Mouse (Mus musculus): Measurements from ENCODE around the gene Prickle4. TPM values are rescaled to one million over a fixed set of nuclear protein-coding genes. Genes with fewer than 3 reads are reported as not detected.
"Not testable (repeated sequence)": the region's sequence is repeated elsewhere in the genome, so short reads cannot be mapped to it uniquely, and the experiment has no call there.

Gene Prickle4
- total RNA-seq, 1 experiment from 2014 or later: not detected

GRCm38 (mm10) chr17:47678238-47678637 is 16.3 kb downstream of the Prickle4 start:
- ATAC-seq (ENCODE audit: extremely low read depth, insufficient number of reproducible peaks, low FRiP score, poor library complexity, severe bottlenecking): no peak

- ATAC-seq (ENCODE audit: extremely low read depth, insufficient number of reproducible peaks, low FRiP score, poor library complexity, severe bottlenecking): 0 out of 2 replicates have a peak, but pooled peaks have one; percentile 34
Observed at GRCm38 (mm10) chr17:47676581-47676980, 18.0 kb downstream of the Prickle4 start.

- ATAC-seq (ENCODE audit: extremely low read depth, insufficient number of reproducible peaks, low FRiP score, poor library complexity, severe bottlenecking): no peak
Observed at GRCm38 (mm10) chr17:47672311-47673111, 22.0 kb downstream of the Prickle4 start.

GRCm38 (mm10) chr17:47671988-47672310 is 22.6 kb downstream of the Prickle4 start:
- no peak for ATAC-seq (ENCODE audit: extremely low read depth, insufficient number of reproducible peaks, low FRiP score, poor library complexity, severe bottlenecking)

- ATAC-seq (ENCODE audit: extremely low read depth, insufficient number of reproducible peaks, low FRiP score, poor library complexity, severe bottlenecking): no peak
Observed at GRCm38 (mm10) chr17:47669166-47669565, 25.4 kb downstream of the Prickle4 start.

GRCm38 (mm10) chr17:47664474-47664873 is 30.1 kb downstream of the Prickle4 start:
- no peak for ATAC-seq (ENCODE audit: extremely low read depth, insufficient number of reproducible peaks, low FRiP score, poor library complexity, severe bottlenecking)

GRCm38 (mm10) chr17:47663009-47663713 is 31.4 kb downstream of the Prickle4 start:
- ATAC-seq (ENCODE audit: extremely low read depth, insufficient number of reproducible peaks, low FRiP score, poor library complexity, severe bottlenecking): no peak

GRCm38 (mm10) chr17:47658741-47659243 is 35.7 kb downstream of the Prickle4 start:
- ATAC-seq (ENCODE audit: extremely low read depth, insufficient number of reproducible peaks, low FRiP score, poor library complexity, severe bottlenecking): no peak

GRCm38 (mm10) chr17:47657901-47658300 is 36.6 kb downstream of the Prickle4 start:
- no peak for ATAC-seq (ENCODE audit: extremely low read depth, insufficient number of reproducible peaks, low FRiP score, poor library complexity, severe bottlenecking)

GRCm38 (mm10) chr17:47655697-47656096 is 38.8 kb downstream of the Prickle4 start:
- ATAC-seq (ENCODE audit: extremely low read depth, insufficient number of reproducible peaks, low FRiP score, poor library complexity, severe bottlenecking): no peak

GRCm38 (mm10) chr17:47654346-47654745 is 40.2 kb downstream of the Prickle4 start:
- not testable (repeated sequence) for ATAC-seq (ENCODE audit: extremely low read depth, insufficient number of reproducible peaks, low FRiP score, poor library complexity, severe bottlenecking)

GRCm38 (mm10) chr17:47651953-47652352 is 42.6 kb downstream of the Prickle4 start:
- ATAC-seq (ENCODE audit: extremely low read depth, insufficient number of reproducible peaks, low FRiP score, poor library complexity, severe bottlenecking): no peak

- ATAC-seq (ENCODE audit: extremely low read depth, insufficient number of reproducible peaks, low FRiP score, poor library complexity, severe bottlenecking): no peak
Observed at GRCm38 (mm10) chr17:47648966-47649365, 45.6 kb downstream of the Prickle4 start.

- ATAC-seq (ENCODE audit: extremely low read depth, insufficient number of reproducible peaks, low FRiP score, poor library complexity, severe bottlenecking): peak; percentile 73
Observed at GRCm38 (mm10) chr17:47646683-47647082, 47.9 kb downstream of the Prickle4 start.

GRCm38 (mm10) chr17:47642992-47643391 is 51.5 kb downstream of the Prickle4 start:
- ATAC-seq (ENCODE audit: extremely low read depth, insufficient number of reproducible peaks, low FRiP score, poor library complexity, severe bottlenecking): no peak

Other genes starting within 250 kb of the Prickle4 start
- 78.6 and 83.3 TPM in 2 replicates for gene Taf8, start 192.4 kb downstream of the Prickle4 start, total RNA-seq (2017)
- gene Ccnd3, start 189.7 kb downstream of the Prickle4 start, total RNA-seq (2017): 215 and 232 TPM in 2 replicates
- 6.3 and 6.4 TPM in 2 replicates for gene Bysl, start 83.2 kb downstream of the Prickle4 start, total RNA-seq (2017)
- 48.5 and 57.4 TPM in 2 replicates for gene Med20, start 83.2 kb downstream of the Prickle4 start, total RNA-seq (2017)
- gene Gm20517, start 83.1 kb downstream of the Prickle4 start, total RNA-seq (2017): 2.5 and 3.3 TPM in 2 replicates
- gene Usp49, start 64.0 kb downstream of the Prickle4 start, total RNA-seq (2017): 3.1 and 3.8 TPM in 2 replicates
- gene Tomm6, start 6.3 kb downstream of the Prickle4 start, total RNA-seq (2017): 21.2 and 32.3 TPM in 2 replicates
- 1.2 TPM in 1 of 2 replicates, not detected in the other for gene Frs3, start 5.7 kb downstream of the Prickle4 start, total RNA-seq (2017)
- gene Gm21981, start 281 bp downstream of the Prickle4 start, total RNA-seq (2017): not detected in 2 replicates
- gene Pgc, start 32.1 kb upstream of the Prickle4 start, total RNA-seq (2017): not detected in 2 replicates
- 86.0 and 116 TPM in 2 replicates for gene Tfeb, start 42.3 kb upstream of the Prickle4 start, total RNA-seq (2017)
- not detected in 2 replicates for gene Mdfi, start 140.0 kb upstream of the Prickle4 start, total RNA-seq (2017)
- gene Foxp4, start 229.9 kb upstream of the Prickle4 start, total RNA-seq (2017): 13.2 and 19.2 TPM in 2 replicates

Data from neutrophil, adult 5-6 weeks (primary cell).